Mouse (Mus musculus): Measurements from ENCODE around the gene Gpr87. TPM values are rescaled to one million over a fixed set of nuclear protein-coding genes. Genes with fewer than 3 reads are reported as not detected.

The Gpr87 gene
- not detected for polyA plus RNA-seq (2012; fragmentation: generic; extraction: Trizol)
- long read RNA-seq, experiment 1, result 0 reads
- long read RNA-seq, experiment 2, result 0 reads

- Histone ChIP-seq H3K36me3 (ENCODE audit: control insufficient read depth, insufficient read depth) (no peaks in the 10 kb centered on the region), H3K79me2 (ENCODE audit: control insufficient read depth, insufficient read depth) (no peaks in the 10 kb centered on the region), H3K27me3 (ENCODE audit: control insufficient read depth, insufficient read depth, insufficient read length) (no peaks in the 10 kb centered on the region), H3K79me3 (ENCODE audit: low read depth) (no peaks in the 10 kb centered on the region), H3ac (ENCODE audit: control insufficient read depth, insufficient read length, low read depth) (no peak within 1 kb of the TSS), H3K4me3 (ENCODE audit: insufficient read depth, poor library complexity, severe bottlenecking) (no peak within 1 kb of the TSS)
- no peak for TF ChIP-seq CEBPB (IDR thresholded peaks at IDR 0.05; ENCODE audit: low read depth)
- no peak for TF ChIP-seq MYOG (IDR thresholded peaks at IDR 0.05; ENCODE audit: control insufficient read depth, extremely low read depth, insufficient read length)
- no peak for TF ChIP-seq USF1 (IDR thresholded peaks at IDR 0.05; ENCODE audit: low read depth)
- no peak for TF ChIP-seq FOSL1 (IDR thresholded peaks at IDR 0.05; ENCODE audit: insufficient read depth, low read length, poor library complexity, severe bottlenecking)
- TF ChIP-seq MYOD1 (IDR thresholded peaks at IDR 0.05; ENCODE audit: control insufficient read depth, insufficient read length, low read depth), result no peak
- no peak for TF ChIP-seq CTCF (IDR thresholded peaks at IDR 0.05; ENCODE audit: control insufficient read depth, insufficient read depth, insufficient read length)
- no peak for TF ChIP-seq MAX (IDR thresholded peaks at IDR 0.05)
Observed at GRCm38 (mm10) chr3:59194938-59195337, at the start of gene Gpr87. Gpr87 (minus strand) TSS chr3:59195104.

- H3ac ChIP-seq (ENCODE audit: control insufficient read depth, insufficient read length, low read depth), result no peak overlapping the region
- H3K36me3 ChIP-seq (ENCODE audit: control insufficient read depth, insufficient read depth), result no peaks in the 10 kb centered on the region
- H3K27me3 ChIP-seq (ENCODE audit: control insufficient read depth, insufficient read depth, insufficient read length), result no peaks in the 10 kb centered on the region
- no peaks in the 10 kb centered on the region for H3K79me2 ChIP-seq (ENCODE audit: control insufficient read depth, insufficient read depth)
- TF ChIP-seq MAX (IDR thresholded peaks at IDR 0.05), result no peak
- TF ChIP-seq CEBPB (IDR thresholded peaks at IDR 0.05; ENCODE audit: low read depth), result no peak
- TF ChIP-seq MYOD1 (IDR thresholded peaks at IDR 0.05; ENCODE audit: control insufficient read depth, insufficient read length, low read depth), result no peak
- TF ChIP-seq USF1 (IDR thresholded peaks at IDR 0.05; ENCODE audit: low read depth), result no peak
- TF ChIP-seq MYOG (IDR thresholded peaks at IDR 0.05; ENCODE audit: control insufficient read depth, extremely low read depth, insufficient read length), result no peak
- no peak for TF ChIP-seq CTCF (IDR thresholded peaks at IDR 0.05; ENCODE audit: control insufficient read depth, insufficient read depth, insufficient read length)
- no peak for TF ChIP-seq FOSL1 (IDR thresholded peaks at IDR 0.05; ENCODE audit: insufficient read depth, low read length, poor library complexity, severe bottlenecking)
- H3K79me3 ChIP-seq (ENCODE audit: low read depth), result no peaks in the 10 kb centered on the region
- no peak overlapping the region for H3K4me3 ChIP-seq (ENCODE audit: insufficient read depth, poor library complexity, severe bottlenecking)
Observed at GRCm38 (mm10) chr3:59243384-59243783, 48.5 kb upstream of the Gpr87 start.

GRCm38 (mm10) chr3:59234878-59235277 lies 40.0 kb upstream of the Gpr87 start:
- no peaks in the 10 kb centered on the region for H3K79me2 ChIP-seq (ENCODE audit: control insufficient read depth, insufficient read depth)
- H3K36me3 ChIP-seq (ENCODE audit: control insufficient read depth, insufficient read depth), result no peaks in the 10 kb centered on the region
- H3K4me3 ChIP-seq (ENCODE audit: insufficient read depth, poor library complexity, severe bottlenecking), result no peak overlapping the region
- no peaks in the 10 kb centered on the region for H3K79me3 ChIP-seq (ENCODE audit: low read depth)
- no peaks in the 10 kb centered on the region for H3K27me3 ChIP-seq (ENCODE audit: control insufficient read depth, insufficient read depth, insufficient read length)
- TF ChIP-seq USF1 (IDR thresholded peaks at IDR 0.05; ENCODE audit: low read depth) (no peak), MAX (IDR thresholded peaks at IDR 0.05) (no peak), MYOG (IDR thresholded peaks at IDR 0.05; ENCODE audit: control insufficient read depth, extremely low read depth, insufficient read length) (no peak), MYOD1 (IDR thresholded peaks at IDR 0.05; ENCODE audit: control insufficient read depth, insufficient read length, low read depth) (no peak), CTCF (IDR thresholded peaks at IDR 0.05; ENCODE audit: control insufficient read depth, insufficient read depth, insufficient read length) (no peak), FOSL1 (IDR thresholded peaks at IDR 0.05; ENCODE audit: insufficient read depth, low read length, poor library complexity, severe bottlenecking) (no peak), CEBPB (IDR thresholded peaks at IDR 0.05; ENCODE audit: low read depth) (no peak)
- no peak overlapping the region for H3ac ChIP-seq (ENCODE audit: control insufficient read depth, insufficient read length, low read depth)

- Histone ChIP-seq H3K4me3 (ENCODE audit: insufficient read depth, poor library complexity, severe bottlenecking) (no peak overlapping the region), H3K79me2 (ENCODE audit: control insufficient read depth, insufficient read depth) (no peaks in the 10 kb centered on the region), H3K27me3 (ENCODE audit: control insufficient read depth, insufficient read depth, insufficient read length) (no peaks in the 10 kb centered on the region), H3ac (ENCODE audit: control insufficient read depth, insufficient read length, low read depth) (no peak overlapping the region), H3K36me3 (ENCODE audit: control insufficient read depth, insufficient read depth) (no peaks in the 10 kb centered on the region), H3K79me3 (ENCODE audit: low read depth) (no peaks in the 10 kb centered on the region)
- TF ChIP-seq FOSL1 (IDR thresholded peaks at IDR 0.05; ENCODE audit: insufficient read depth, low read length, poor library complexity, severe bottlenecking), result no peak
- TF ChIP-seq MAX (IDR thresholded peaks at IDR 0.05), result no peak
- no peak for TF ChIP-seq CEBPB (IDR thresholded peaks at IDR 0.05; ENCODE audit: low read depth)
- no peak for TF ChIP-seq MYOD1 (IDR thresholded peaks at IDR 0.05; ENCODE audit: control insufficient read depth, insufficient read length, low read depth)
- no peak for TF ChIP-seq USF1 (IDR thresholded peaks at IDR 0.05; ENCODE audit: low read depth)
- TF ChIP-seq CTCF (IDR thresholded peaks at IDR 0.05; ENCODE audit: control insufficient read depth, insufficient read depth, insufficient read length), result no peak
- TF ChIP-seq MYOG (IDR thresholded peaks at IDR 0.05; ENCODE audit: control insufficient read depth, extremely low read depth, insufficient read length), result no peak
Observed at GRCm38 (mm10) chr3:59230912-59231311, 36.0 kb upstream of the Gpr87 start.

- H3ac ChIP-seq (ENCODE audit: control insufficient read depth, insufficient read length, low read depth), result no peak overlapping the region
- H3K27me3 ChIP-seq (ENCODE audit: control insufficient read depth, insufficient read depth, insufficient read length), result no peaks in the 10 kb centered on the region
- H3K79me2 ChIP-seq (ENCODE audit: control insufficient read depth, insufficient read depth), result no peaks in the 10 kb centered on the region
- H3K79me3 ChIP-seq (ENCODE audit: low read depth), result no peaks in the 10 kb centered on the region
- TF ChIP-seq CTCF (IDR thresholded peaks at IDR 0.05; ENCODE audit: control insufficient read depth, insufficient read depth, insufficient read length) (no peak), FOSL1 (IDR thresholded peaks at IDR 0.05; ENCODE audit: insufficient read depth, low read length, poor library complexity, severe bottlenecking) (no peak), MYOG (IDR thresholded peaks at IDR 0.05; ENCODE audit: control insufficient read depth, extremely low read depth, insufficient read length) (no peak), MAX (IDR thresholded peaks at IDR 0.05) (no peak), MYOD1 (IDR thresholded peaks at IDR 0.05; ENCODE audit: control insufficient read depth, insufficient read length, low read depth) (no peak), USF1 (IDR thresholded peaks at IDR 0.05; ENCODE audit: low read depth) (no peak), CEBPB (IDR thresholded peaks at IDR 0.05; ENCODE audit: low read depth) (no peak)
- H3K36me3 ChIP-seq (ENCODE audit: control insufficient read depth, insufficient read depth), result no peaks in the 10 kb centered on the region
- H3K4me3 ChIP-seq (ENCODE audit: insufficient read depth, poor library complexity, severe bottlenecking), result no peak overlapping the region
Observed at GRCm38 (mm10) chr3:59228730-59229551, 34.0 kb upstream of the Gpr87 start.

All from C2C12 (cell line).